Mouse (Mus musculus): ENCODE data around the gene Gm5622.
"Not testable (repeated sequence)": the region's sequence is repeated elsewhere in the genome, so short reads cannot be mapped to it uniquely, and the experiment has no call there.

Gene Gm5622

DNA sequence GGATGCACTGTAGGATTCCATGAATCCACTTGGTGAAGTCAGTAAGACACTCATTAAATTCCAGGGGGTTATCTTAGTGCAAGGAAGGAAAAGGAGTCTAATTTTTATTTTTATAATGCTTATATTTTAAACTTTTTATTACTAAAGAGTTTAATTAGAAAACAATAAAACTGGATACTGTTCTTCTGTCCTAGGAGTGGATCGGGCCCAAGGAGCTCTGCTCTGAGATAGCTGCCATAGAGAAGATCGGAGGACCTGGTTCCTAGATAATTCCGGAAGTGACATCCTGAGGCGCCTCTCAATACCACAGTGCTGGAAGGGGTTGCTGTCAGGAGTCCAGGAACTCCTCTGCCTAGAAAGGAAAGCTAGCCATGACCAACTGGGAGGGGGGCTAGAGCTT is at the start of gene Gm5622:
Gene Gm5622 (plus strand): TSS at position 301 of the 400 bp plus-strand sequence.
- DNase-seq (ENCODE audit: low read depth): no peak

DNA sequence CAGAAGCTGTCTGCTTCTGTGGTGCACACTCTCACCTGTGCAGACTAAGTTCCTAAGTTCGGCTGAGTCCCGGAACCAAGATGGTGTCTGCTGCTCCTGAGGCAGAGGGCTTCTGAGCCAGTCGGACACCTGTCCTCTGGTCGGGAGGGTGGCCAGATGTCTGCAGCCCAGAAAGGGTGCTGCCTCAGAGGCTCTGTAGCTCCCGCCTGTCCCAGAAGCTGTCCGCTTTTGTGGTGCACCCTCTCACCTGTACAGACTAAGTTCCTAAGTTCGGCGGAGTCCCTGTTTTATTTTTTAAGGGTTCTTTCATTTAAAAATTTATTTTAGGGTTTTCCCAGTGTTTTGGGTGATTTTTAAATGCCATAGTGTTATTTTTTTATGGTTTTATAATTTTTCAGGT is 45.2 kb upstream of the Gm5622 start:
- DNase-seq (ENCODE audit: low read depth): no peak

DNA sequence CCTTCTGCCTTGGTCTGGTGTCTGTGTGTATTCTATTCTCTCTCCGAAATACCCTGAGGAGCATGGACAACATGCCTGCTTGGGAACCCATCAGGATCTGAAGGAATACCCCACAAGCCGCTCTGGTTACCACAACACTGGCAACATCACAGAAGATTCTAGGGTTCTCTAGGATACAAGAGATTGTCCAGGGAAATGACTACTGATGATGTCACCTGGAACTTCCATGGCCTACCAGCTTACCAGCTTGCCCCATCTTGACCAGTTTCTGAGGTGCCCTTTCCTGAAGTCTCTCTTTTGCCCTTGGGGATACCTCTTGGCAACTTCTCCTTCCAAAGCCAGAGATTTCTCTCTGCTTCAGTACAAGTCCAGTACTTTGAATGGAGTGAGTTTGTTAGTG is 21.4 kb downstream of the Gm5622 start, which contains the start of gene Gm17175:
Gene Gm17175 (minus strand): TSS at position 101 of the 400 bp plus-strand sequence.
- DNase-seq (ENCODE audit: low read depth): not testable (repeated sequence)

DNA sequence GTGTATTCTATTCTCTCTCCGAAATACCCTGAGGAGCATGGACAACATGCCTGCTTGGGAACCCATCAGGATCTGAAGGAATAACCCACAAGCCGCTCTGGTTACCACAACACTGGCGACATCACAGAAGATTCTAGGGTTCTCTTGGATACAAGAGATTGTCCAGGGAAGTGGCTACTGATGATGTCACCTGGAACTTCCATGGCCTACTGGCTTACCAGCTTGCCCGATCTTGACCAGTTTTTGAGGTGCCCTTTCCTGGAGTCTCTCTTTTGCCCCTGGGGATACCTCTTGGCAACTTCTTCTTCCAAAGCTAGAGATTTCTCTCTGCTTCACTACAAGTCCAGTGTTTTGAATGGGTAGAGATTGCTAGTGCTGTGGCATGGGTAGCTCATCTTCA is 39.4 kb downstream of the Gm5622 start, which contains the start of gene Gm17174:
Gene Gm17174 (minus strand): TSS at position 101 of the 400 bp plus-strand sequence.
- DNase-seq (ENCODE audit: low read depth): not testable (repeated sequence)

DNA sequence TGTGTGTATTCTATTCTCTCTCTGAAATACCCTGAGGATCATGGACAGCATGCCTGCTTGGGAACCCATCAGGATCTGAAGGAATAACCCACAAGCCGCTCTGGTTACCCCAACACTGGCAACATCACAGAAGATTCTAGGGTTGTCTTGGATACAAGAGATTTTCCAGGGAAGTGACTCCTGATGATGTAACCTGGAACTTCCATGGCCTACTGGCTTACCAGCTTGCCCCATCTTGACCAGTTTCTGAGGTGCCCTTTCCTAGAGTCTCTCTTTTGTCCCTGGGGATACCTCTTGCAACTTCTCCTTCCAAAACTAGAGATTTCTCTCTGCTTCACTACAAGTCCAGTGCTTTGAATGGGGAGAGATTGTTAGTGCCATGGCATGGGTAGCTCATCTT is 58.6 kb downstream of the Gm5622 start, which contains the start of gene Gm17078:
Gene Gm17078 (minus strand): TSS at position 101 of the 400 bp plus-strand sequence.
- DNase-seq (ENCODE audit: low read depth): no peak

DNA sequence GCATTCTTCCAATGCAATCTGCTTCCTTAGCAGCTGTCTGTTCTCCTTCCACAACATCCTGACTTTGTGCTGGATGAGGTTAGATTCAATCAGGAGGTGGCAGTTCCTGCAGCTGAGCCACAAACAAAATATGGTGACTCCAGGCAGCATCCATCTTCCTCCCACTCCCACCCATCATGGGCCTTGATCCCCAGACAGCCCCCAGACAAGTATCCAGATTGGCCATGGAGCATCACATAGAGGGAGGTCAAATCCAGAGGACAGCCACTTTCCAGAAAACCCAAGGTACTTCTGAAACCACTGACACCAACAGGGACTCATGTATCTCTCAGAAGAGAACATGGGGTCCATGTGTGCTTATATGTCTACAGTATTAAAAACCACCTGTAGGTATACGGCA is 79.8 kb downstream of the Gm5622 start:
- not testable (repeated sequence) for DNase-seq (ENCODE audit: low read depth)

DNA sequence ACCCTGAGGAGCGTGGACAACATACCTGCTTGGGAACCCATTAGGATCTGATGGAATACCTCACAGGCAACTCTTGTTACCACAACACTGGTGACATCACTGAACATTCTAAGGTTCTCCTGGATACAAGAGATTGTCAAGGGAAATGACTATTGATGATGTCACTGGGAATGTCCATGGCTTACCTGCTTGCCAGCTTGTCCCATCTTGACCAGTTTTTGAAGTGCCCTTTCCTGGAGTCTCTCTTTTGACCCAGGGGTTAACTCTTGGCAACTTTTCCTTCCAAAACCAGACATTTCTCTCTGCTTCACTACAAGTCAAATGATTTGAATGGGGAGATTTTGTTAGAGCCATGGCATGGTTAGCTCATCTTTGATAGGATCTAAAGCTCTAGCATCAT is 83.0 kb downstream of the Gm5622 start, which contains the start of gene Gm4181:
Gene Gm4181 (minus strand): TSS at position 101 of the 400 bp plus-strand sequence.
- not testable (repeated sequence) for DNase-seq (ENCODE audit: low read depth)

DNA sequence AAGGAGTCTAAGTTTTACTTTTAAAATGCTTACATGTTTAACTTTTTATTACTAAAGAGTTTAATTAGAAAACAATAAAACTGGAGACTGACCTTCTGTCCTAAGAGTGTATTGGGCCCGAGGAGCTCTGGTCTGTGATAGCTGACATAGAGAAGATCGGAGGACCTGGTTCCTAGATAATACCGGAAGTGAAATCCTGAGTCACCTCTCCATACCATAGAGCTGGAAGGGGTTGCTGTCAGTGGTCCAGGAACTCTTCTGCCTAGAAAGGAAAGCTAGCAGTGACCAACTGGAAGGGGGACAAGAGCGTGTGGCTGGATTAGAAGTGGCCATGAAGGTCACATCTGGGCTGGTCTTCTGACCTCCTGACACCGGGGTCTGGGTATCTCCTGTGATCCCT is 124.7 kb downstream of the Gm5622 start:
- DNase-seq (ENCODE audit: low read depth): no peak

DNA sequence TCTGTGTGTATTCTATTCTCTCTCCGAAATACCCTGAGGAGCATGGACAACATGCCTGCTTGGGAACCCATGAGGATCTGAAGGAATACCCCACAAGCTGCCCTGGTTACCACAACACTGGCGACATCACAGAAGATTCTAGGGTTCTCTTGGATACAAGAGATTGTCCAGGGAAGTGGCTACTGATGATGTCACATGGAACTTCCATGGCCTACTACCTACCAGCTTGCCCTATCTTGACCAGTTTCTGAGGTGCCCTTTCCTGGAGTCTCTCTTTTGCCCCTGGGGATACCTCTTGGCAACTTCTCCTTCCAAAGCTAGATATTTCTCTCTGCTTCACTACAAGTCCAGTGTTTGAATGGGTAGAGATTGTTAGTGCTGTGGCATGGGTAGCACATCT is 142.8 kb downstream of the Gm5622 start, which contains the start of gene Gm17079:
Gene Gm17079 (minus strand): TSS at position 101 of the 400 bp plus-strand sequence.
- DNase-seq (ENCODE audit: low read depth): not testable (repeated sequence)
